Mouse (Mus musculus) erythroblast, embryonic 14.5 days (primary cell): ENCODE data around the gene Hlx. TPM values are rescaled to one million over a fixed set of nuclear protein-coding genes. Genes with fewer than 3 reads are reported as not detected.

Experiments
- H3K27me3 ChIP-seq: 2 replicates; pipeline ENCODE4 v1.6.1; 2012; ENCODE audit warnings: inconsistent platforms; ENCODE audit not compliant: control insufficient read depth
- H3K36me3 ChIP-seq: 2 replicates; pipeline ENCODE4 v1.6.1; 2012; ENCODE audit warnings: mild to moderate bottlenecking, inconsistent platforms; ENCODE audit not compliant: control insufficient read depth
- H3K4me1 ChIP-seq: 2 replicates; pipeline ENCODE4 v1.6.1; 2012; ENCODE audit warnings: inconsistent platforms; ENCODE audit not compliant: control insufficient read depth
- H3K4me3 ChIP-seq: replicated peaks from 2 replicates; pipeline ENCODE3; 2012; ENCODE audit warnings: moderate library complexity, mild to moderate bottlenecking, inconsistent platforms
- H3K9me3 ChIP-seq: 2 replicates; pipeline ENCODE4 v1.6.1; 2012; ENCODE audit warnings: low read length, inconsistent platforms, mixed read lengths; ENCODE audit not compliant: control insufficient read depth
- GATA1 ChIP-seq: IDR thresholded peaks from 2 replicates; pipeline ENCODE4 v1.6.1; 2012; ENCODE audit warnings: low read length, inconsistent platforms, mixed read lengths
- TAL1 ChIP-seq: IDR thresholded peaks from 3 replicates; pipeline ENCODE4 v1.6.1; 2012; ENCODE audit warnings: low read length, inconsistent platforms, mixed read lengths
- polyA plus RNA-seq: library from polyadenylated mRNA; stranded (reverse); fragments of >175 nt; gene quantifications from 2 replicates; pipeline ENCODE4 v1.2.3, GENCODE M21; 2012

The Hlx gene
- polyA plus RNA-seq, 1 experiment, result 0.64 TPM

GRCm38 (mm10) chr1:184718261-184719120, 13.9 kb downstream of the Hlx start:
- no peak for TF ChIP-seq GATA1
- no peak for TF ChIP-seq TAL1

DNA sequence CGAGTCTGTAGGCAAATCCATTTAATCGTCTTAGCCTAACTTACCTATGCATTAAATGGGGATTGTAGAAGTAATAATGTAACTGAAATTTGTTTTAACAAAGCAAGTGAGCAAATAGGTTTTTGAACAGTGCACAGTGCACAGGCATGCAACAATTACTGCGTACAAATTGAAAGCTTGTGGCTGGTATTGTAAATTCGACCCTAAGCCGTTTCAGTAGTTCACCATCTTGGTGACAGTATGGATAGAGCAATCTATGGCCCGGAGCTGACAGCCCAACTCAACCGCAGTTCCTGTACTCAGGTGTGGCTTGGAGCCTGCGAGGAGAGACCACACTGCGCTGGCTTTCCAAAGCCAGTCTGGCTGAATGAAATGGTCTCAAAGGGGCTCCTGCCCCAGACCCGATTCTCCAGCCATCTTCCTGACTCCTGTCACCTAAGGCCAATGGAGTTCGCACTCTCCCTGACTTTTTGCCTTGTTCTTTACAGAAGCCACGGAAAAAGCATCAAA, 14.7 kb downstream of the Hlx start:
- Histone ChIP-seq H3K4me1 (no peaks in the 10 kb centered on the region), H3K36me3 (no peaks in the 10 kb centered on the region), H3K4me3 (no peak overlapping the region), H3K27me3 (peaks cover 96% of the 10 kb centered on the region), H3K9me3 (peaks cover 4% of the 10 kb centered on the region; the same call in 1 of the 2 replicates)
- TF ChIP-seq GATA1, result no peak
- no peak for TF ChIP-seq TAL1

More at GRCm38 (mm10) chr1:184718261-184719120, 13.9 kb downstream of the Hlx start:
- Histone ChIP-seq H3K9me3 (peaks cover 4% of the 10 kb centered on the region; the same call in 1 of the 2 replicates), H3K4me3 (no peak overlapping the region), H3K4me1 (no peaks in the 10 kb centered on the region), H3K27me3 (peaks cover 99% of the 10 kb centered on the region), H3K36me3 (no peaks in the 10 kb centered on the region)

- TF ChIP-seq TAL1 (no peak), GATA1 (no peak)
- H3K9me3 ChIP-seq, result peaks cover 4% of the 10 kb centered on the region; the same call in 1 of the 2 replicates
- H3K4me3 ChIP-seq, result no peak overlapping the region
- no peaks in the 10 kb centered on the region for H3K36me3 ChIP-seq
- peaks cover 89% of the 10 kb centered on the region for H3K27me3 ChIP-seq
- H3K4me1 ChIP-seq, result no peaks in the 10 kb centered on the region
Measured at GRCm38 (mm10) chr1:184717016-184717568, 15.3 kb downstream of the Hlx start.

GRCm38 (mm10) chr1:184716117-184716516, 16.3 kb downstream of the Hlx start:
- Histone ChIP-seq H3K36me3 (no peaks in the 10 kb centered on the region), H3K4me3 (no peak overlapping the region), H3K27me3 (peaks cover 83% of the 10 kb centered on the region), H3K9me3 (peaks cover 8% of the 10 kb centered on the region), H3K4me1 (no peaks in the 10 kb centered on the region)
- no peak for TF ChIP-seq TAL1
- TF ChIP-seq GATA1, result no peak

DNA sequence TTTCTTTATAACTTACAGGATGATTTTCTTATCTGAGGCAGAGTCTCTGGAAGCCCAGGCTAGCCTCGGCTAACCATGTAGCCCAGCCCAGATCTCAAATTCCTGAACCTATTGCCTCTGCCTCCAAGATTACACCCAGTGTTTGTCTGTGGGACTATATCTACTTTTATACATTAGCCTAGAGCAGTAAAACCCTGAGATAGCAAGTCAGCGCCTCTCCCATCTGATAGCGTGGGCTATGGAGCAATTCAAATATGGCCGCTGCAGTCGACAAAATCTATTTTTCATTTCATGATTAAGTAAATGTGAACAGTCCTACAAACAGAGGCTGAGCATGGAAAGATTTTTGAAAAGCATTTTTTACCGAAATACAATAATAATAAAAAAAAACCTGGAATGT, 16.7 kb downstream of the Hlx start:
- Histone ChIP-seq H3K4me1 (no peaks in the 10 kb centered on the region), H3K36me3 (no peaks in the 10 kb centered on the region), H3K4me3 (no peak overlapping the region), H3K27me3 (peaks cover 81% of the 10 kb centered on the region), H3K9me3 (peaks cover 8% of the 10 kb centered on the region)
- TF ChIP-seq GATA1 (no peak), TAL1 (no peak)

DNA sequence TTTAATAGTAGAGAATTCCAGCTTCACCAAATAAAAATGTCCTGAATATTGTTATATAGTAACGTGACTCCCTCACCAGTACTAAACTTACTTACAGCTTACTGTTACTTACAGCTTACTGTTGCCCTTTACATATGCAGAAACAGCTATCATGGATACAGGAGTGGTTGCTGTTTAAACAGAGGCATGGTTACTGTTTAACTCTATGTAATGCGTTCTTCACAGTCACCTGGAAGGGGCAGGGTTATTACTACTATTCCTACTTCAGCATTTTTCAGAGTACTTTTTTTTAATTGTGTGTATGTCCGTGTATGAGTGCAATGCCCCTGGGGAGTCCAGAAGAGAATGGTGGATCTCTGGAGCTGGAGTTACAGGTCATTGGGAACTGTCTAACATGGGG, 17.9 kb downstream of the Hlx start:
- Histone ChIP-seq H3K36me3 (no peaks in the 10 kb centered on the region), H3K4me1 (no peaks in the 10 kb centered on the region), H3K9me3 (peaks cover 8% of the 10 kb centered on the region), H3K4me3 (no peak overlapping the region), H3K27me3 (peaks cover 71% of the 10 kb centered on the region)
- TF ChIP-seq GATA1 (no peak), TAL1 (no peak)

GRCm38 (mm10) chr1:184713716-184714115, 18.7 kb downstream of the Hlx start:
- Histone ChIP-seq H3K9me3 (peaks cover 8% of the 10 kb centered on the region), H3K36me3 (no peaks in the 10 kb centered on the region), H3K4me1 (no peaks in the 10 kb centered on the region), H3K27me3 (peaks cover 65% of the 10 kb centered on the region), H3K4me3 (no peak overlapping the region)
- TF ChIP-seq TAL1 (no peak), GATA1 (no peak)

GRCm38 (mm10) chr1:184707532-184708248, 24.7 kb downstream of the Hlx start:
- no peaks in the 10 kb centered on the region for H3K4me1 ChIP-seq
- H3K4me3 ChIP-seq, result no peak overlapping the region
- H3K36me3 ChIP-seq, result no peaks in the 10 kb centered on the region
- H3K27me3 ChIP-seq, result peaks cover 21% of the 10 kb centered on the region
- no peak for TF ChIP-seq TAL1
- TF ChIP-seq GATA1, result no peak
- H3K9me3 ChIP-seq, result peaks cover 4% of the 10 kb centered on the region

DNA sequence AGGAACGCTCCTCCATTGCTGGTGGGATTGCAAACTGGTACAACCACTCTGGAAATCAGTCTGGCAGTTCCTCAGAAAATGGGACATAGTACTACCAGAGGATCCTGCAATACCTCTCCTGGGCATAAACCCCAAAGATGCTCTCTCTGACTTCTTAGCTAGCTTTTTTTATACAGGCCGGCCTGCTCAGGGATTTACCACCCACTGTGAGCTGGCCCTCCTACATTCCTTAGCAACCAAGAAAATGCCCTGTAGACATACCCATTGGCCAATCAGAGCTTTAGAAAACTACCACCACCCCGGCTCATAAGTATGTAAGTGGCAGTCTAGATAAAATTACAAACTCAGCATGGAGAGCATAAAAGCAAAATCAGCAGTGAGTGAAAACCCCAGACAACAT, 27.5 kb downstream of the Hlx start:
- Histone ChIP-seq H3K4me3 (no peak overlapping the region), H3K4me1 (no peaks in the 10 kb centered on the region), H3K9me3 (no peaks in the 10 kb centered on the region), H3K27me3 (peaks cover 15% of the 10 kb centered on the region), H3K36me3 (no peaks in the 10 kb centered on the region)
- no peak for TF ChIP-seq GATA1
- no peak for TF ChIP-seq TAL1
